Mouse (Mus musculus) C2C12 (cell line): Measurements from ENCODE around the gene Lmntd1. TPM values are rescaled to one million over a fixed set of nuclear protein-coding genes. Genes with fewer than 3 reads are reported as not detected.

Experiments
- H3K27me3 ChIP-seq: one replicate; pipeline ENCODE4 v1.6.1; 2011; ENCODE audit not compliant: control insufficient read depth, insufficient read depth, insufficient read length
- H3K36me3 ChIP-seq: one replicate; pipeline ENCODE4 v1.6.1; 2011; ENCODE audit not compliant: control insufficient read depth, insufficient read depth
- H3K4me3 ChIP-seq: one replicate; pipeline ENCODE4 v1.5.1; 2011; ENCODE audit warnings: mild to moderate bottlenecking, control low read depth; ENCODE audit not compliant: poor library complexity, insufficient read depth, severe bottlenecking
- H3K79me2 ChIP-seq: one replicate; pipeline ENCODE4 v1.6.1; 2011; ENCODE audit not compliant: control insufficient read depth, insufficient read depth
- H3K79me3 ChIP-seq: one replicate; pipeline ENCODE4 v1.6.1; 2011; ENCODE audit warnings: low read depth, control low read depth
- H3ac ChIP-seq: one replicate; pipeline ENCODE3; 2011; ENCODE audit warnings: low read depth; ENCODE audit not compliant: control insufficient read depth, insufficient read length
- CEBPB ChIP-seq: IDR thresholded peaks from one replicate; pipeline ENCODE4 v1.6.1; 2011; ENCODE audit warnings: low read depth, mild to moderate bottlenecking, control low read depth, moderate library complexity
- CTCF ChIP-seq: IDR thresholded peaks from one replicate; pipeline ENCODE4 v1.5.1; 2011; ENCODE audit not compliant: control insufficient read depth, insufficient read depth, insufficient read length
- FOSL1 ChIP-seq: IDR thresholded peaks from one replicate; pipeline ENCODE4 v1.8.0; 2011; ENCODE audit warnings: mild to moderate bottlenecking, low read length; ENCODE audit not compliant: poor library complexity, insufficient read depth, severe bottlenecking
- MAX ChIP-seq: IDR thresholded peaks from one replicate; pipeline ENCODE4 v1.6.1; 2011; ENCODE audit warnings: mild to moderate bottlenecking, control low read depth
- MYOD1 ChIP-seq: IDR thresholded peaks from one replicate; pipeline ENCODE4 v1.6.1; 2011; ENCODE audit warnings: low read depth; ENCODE audit not compliant: control insufficient read depth, insufficient read length
- MYOG ChIP-seq: IDR thresholded peaks from one replicate; pipeline ENCODE4 v1.6.1; 2011; ENCODE audit not compliant: control insufficient read depth, insufficient read length; ENCODE audit errors: extremely low read depth
- USF1 ChIP-seq: IDR thresholded peaks from one replicate; pipeline ENCODE4 v1.6.1; 2011; ENCODE audit warnings: low read depth, mild to moderate bottlenecking, control low read depth, moderate library complexity
- polyA plus RNA-seq: library from polyadenylated mRNA; unstranded; fragments of >200 nt; fragmentation: generic; extraction: Trizol; gene quantifications from one replicate; pipeline ENCODE4 v1.2.1, GENCODE M21; 2012; ENCODE audit warnings: missing spikeins

The Lmntd1 gene
- polyA plus RNA-seq, 1 experiment = not detected

- TF ChIP-seq FOSL1 (no peak), USF1 (no peak), CTCF (no peak), MYOG (no peak), MAX (no peak), CEBPB (no peak), MYOD1 (no peak)
- H3K79me3 ChIP-seq = no peaks in the 10 kb centered on the region
- H3ac ChIP-seq = no peak overlapping the region
- H3K4me3 ChIP-seq = no peak overlapping the region
- H3K27me3 ChIP-seq = peaks cover 5% of the 10 kb centered on the region
- no peaks in the 10 kb centered on the region for H3K36me3 ChIP-seq
- no peaks in the 10 kb centered on the region for H3K79me2 ChIP-seq
These were observed 46.8 kb downstream of the Lmntd1 start for GRCm38 (mm10) chr6:145567296-145567695.

- no peaks in the 10 kb centered on the region for H3K79me2 ChIP-seq
- no peaks in the 10 kb centered on the region for H3K79me3 ChIP-seq
- no peaks in the 10 kb centered on the region for H3K36me3 ChIP-seq
- H3K27me3 ChIP-seq = no peaks in the 10 kb centered on the region
- no peak overlapping the region for H3K4me3 ChIP-seq
- TF ChIP-seq MAX (no peak), FOSL1 (no peak), CEBPB (no peak), CTCF (no peak), MYOG (no peak), MYOD1 (no peak), USF1 (no peak)
- no peak overlapping the region for H3ac ChIP-seq
These were observed 48.5 kb downstream of the Lmntd1 start for GRCm38 (mm10) chr6:145565663-145566062.

DNA sequence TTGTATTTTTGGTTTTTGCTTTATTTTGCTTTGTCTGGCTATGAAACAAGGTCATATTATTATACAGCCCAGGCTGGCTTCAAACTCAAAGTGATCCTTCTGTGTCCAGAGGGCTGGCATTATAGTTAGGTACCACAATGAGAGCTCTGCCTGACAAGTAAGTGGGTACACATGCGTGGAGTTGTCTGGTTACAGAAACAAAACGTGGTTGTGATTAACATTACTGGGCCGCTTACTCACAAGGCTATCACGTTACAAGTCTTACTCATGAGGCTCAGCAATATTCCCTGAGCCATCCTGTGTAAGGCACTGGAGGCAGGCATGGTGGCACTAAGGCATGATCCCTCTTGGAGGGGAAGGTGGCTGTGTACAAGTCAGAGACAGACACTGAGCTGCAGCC lies 49.4 kb downstream of the Lmntd1 start:
- Histone ChIP-seq H3K4me3 (no peak overlapping the region), H3K79me2 (no peaks in the 10 kb centered on the region), H3ac (no peak overlapping the region), H3K79me3 (no peaks in the 10 kb centered on the region), H3K36me3 (no peaks in the 10 kb centered on the region), H3K27me3 (no peaks in the 10 kb centered on the region)
- TF ChIP-seq FOSL1 (peak; percentile 27), USF1 (no peak), MAX (no peak), MYOD1 (no peak)

DNA sequence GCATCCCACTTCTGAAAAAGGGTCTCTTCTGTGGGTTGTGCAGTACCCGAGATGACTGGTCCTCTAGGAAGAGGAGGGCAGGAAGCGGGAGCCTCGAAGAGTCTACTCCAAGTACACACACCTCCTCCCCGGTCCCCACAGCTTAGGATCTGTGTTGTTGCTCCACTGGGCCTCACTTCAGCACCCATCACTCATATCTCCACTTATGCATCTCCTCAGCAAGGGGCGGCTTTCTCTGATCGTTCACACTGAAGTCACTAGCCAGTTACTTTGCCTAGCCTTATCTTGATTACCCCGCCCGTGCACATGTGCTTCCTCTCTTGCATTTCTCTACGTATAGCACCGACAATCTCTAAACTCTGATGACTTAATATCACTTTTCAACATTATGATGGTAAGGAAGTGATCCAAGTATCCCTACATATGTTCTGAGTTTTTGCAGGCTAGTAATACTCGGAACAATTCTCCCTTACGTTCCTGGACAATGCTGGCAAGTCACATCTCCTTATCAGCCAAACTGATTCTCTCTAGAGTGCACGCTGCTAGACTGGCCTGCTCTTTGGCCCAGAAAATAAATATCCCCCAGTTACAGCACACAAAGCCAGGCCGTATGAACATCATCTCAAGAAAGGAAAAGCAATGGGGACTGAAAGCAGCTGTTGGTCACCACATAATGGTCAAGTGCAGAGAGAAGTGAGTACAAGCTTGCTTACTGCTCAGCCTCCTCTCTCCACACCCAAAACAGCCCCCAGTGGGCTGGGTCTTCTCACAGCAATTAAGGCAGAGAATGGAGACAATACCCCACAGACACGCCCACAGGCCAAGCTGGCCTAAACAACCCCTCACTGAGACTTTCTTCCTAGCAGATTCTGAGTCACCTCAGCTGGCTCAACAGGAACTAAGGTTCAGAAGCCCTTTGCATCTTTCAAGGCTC lies 56.8 kb downstream of the Lmntd1 start:
- Histone ChIP-seq H3K27me3 (no peaks in the 10 kb centered on the region), H3K36me3 (no peaks in the 10 kb centered on the region), H3K79me2 (no peaks in the 10 kb centered on the region), H3K4me3 (no peak overlapping the region), H3ac (no peak overlapping the region), H3K79me3 (no peaks in the 10 kb centered on the region)
- TF ChIP-seq MAX (no peak), FOSL1 (no peak), MYOD1 (no peak), CEBPB (no peak), MYOG (no peak), USF1 (no peak), CTCF (no peak)

DNA sequence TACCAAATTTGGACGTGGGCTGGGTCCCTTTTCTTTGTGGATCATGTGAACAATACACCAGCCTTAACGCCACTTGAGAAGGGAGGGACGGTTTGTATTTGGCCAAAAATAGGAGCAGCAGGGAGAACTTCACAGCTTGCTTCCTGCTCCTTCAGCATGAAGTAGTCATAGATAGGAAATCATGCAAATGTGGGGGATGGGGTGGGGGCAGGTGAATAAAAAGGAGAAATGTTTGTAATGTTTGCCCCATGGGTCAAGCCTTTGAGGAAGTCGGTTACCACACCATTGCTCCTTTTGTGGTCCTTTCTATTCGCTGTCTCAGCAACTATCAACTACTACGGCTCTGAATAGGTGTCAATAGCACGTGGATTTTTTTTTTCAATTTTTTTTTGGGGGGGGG lies 60.9 kb downstream of the Lmntd1 start:
- TF ChIP-seq MAX (no peak), MYOG (no peak), CTCF (no peak), MYOD1 (no peak), USF1 (no peak), CEBPB (no peak), FOSL1 (no peak)
- H3ac ChIP-seq = no peak overlapping the region

DNA sequence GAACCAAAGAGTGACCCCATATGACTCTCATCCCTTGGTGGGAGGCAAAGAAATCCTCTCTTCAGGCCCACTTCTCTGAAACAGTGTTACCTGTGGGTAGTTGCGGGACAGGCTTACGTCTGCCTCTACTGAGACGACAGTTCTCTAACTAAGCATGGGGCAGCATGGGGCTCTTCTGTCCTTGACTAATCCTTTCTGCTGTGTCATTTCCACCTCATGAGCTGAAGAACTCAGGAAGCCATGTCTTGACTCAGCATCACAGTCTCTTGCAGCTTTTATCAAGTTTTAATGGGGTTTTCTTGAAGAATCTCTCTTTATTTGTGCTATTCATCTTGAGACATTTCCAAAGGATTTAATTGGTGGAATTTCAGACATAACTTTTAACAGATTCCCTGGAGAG lies 61.3 kb downstream of the Lmntd1 start:
- Histone ChIP-seq H3K79me2 (no peaks in the 10 kb centered on the region), H3ac (no peak overlapping the region), H3K4me3 (no peak overlapping the region), H3K36me3 (no peaks in the 10 kb centered on the region), H3K27me3 (no peaks in the 10 kb centered on the region), H3K79me3 (no peaks in the 10 kb centered on the region)
- TF ChIP-seq MAX = no peak
- no peak for TF ChIP-seq CTCF
- no peak for TF ChIP-seq CEBPB
- TF ChIP-seq MYOG = no peak
- TF ChIP-seq MYOD1 = no peak

More for the DNA sequence above, 60.9 kb downstream of the Lmntd1 start:
- H3K4me3 ChIP-seq = no peak overlapping the region
- H3K79me3 ChIP-seq = no peaks in the 10 kb centered on the region
- no peaks in the 10 kb centered on the region for H3K36me3 ChIP-seq
- H3K27me3 ChIP-seq = no peaks in the 10 kb centered on the region
- no peaks in the 10 kb centered on the region for H3K79me2 ChIP-seq
